Mouse (Mus musculus) liver, postnatal 0 days (tissue): ENCODE results near the gene AI593442. TPM values are rescaled to one million over a fixed set of nuclear protein-coding genes. Genes with fewer than 3 reads are reported as not detected.
A peak's percentile ranks its signal among the peaks of the same experiment; 100 is the strongest.

ENCODE experiments used
- ATAC-seq: fragments of 200-750 bp; cut with Nextera tagmentation; 2 replicates; pipeline ENCODE4 v1.8.0; 2017; ENCODE audit warnings: mild to moderate bottlenecking, moderate library complexity
- DNase-seq: peaks from one replicate; pipeline ENCODE4 v3.0.0-alpha.2; 2016
- H3K27ac ChIP-seq: fragments of 300-500 bp; sonication (generic); 2 replicates; pipeline ENCODE4 v1.5.1; 2014; ENCODE audit warnings: antibody characterized with exemption, moderate library complexity, mild to moderate bottlenecking, low read depth
- H3K27me3 ChIP-seq: fragments of 300-500 bp; sonication (generic); 2 replicates; pipeline ENCODE4 v1.6.1; 2014; ENCODE audit warnings: low read length, control low read depth, mixed read lengths; ENCODE audit not compliant: insufficient read depth
- H3K36me3 ChIP-seq: fragments of 300-500 bp; sonication (generic); replicated peaks from 2 replicates; pipeline ENCODE4 v1.6.1; 2014; ENCODE audit warnings: mild to moderate bottlenecking, control low read depth, low read length, moderate library complexity, mixed read lengths; ENCODE audit not compliant: insufficient read depth
- H3K4me1 ChIP-seq: fragments of 300-500 bp; sonication (generic); 2 replicates; pipeline ENCODE4 v1.6.1; 2014; ENCODE audit warnings: antibody characterized with exemption, mild to moderate bottlenecking, control low read depth; ENCODE audit not compliant: insufficient read depth
- H3K4me2 ChIP-seq: fragments of 300-500 bp; sonication (generic); 2 replicates; pipeline ENCODE4 v1.6.1; 2014; ENCODE audit warnings: low read depth, mild to moderate bottlenecking, low read length, moderate library complexity, mixed read lengths
- H3K4me3 ChIP-seq: fragments of 300-500 bp; sonication (generic); 2 replicates; pipeline ENCODE4 v1.5.1; 2014; ENCODE audit warnings: low read depth, low read length
- H3K9ac ChIP-seq: fragments of 300-500 bp; sonication (generic); replicated peaks from 2 replicates; pipeline ENCODE4 v1.6.1; 2014; ENCODE audit warnings: mild to moderate bottlenecking, moderate library complexity
- H3K9me3 ChIP-seq: fragments of 300-500 bp; sonication (generic); 2 replicates; pipeline ENCODE4 v1.6.1; 2016; ENCODE audit warnings: mild to moderate bottlenecking, control low read depth, low read length, mixed read lengths
- CTCF ChIP-seq: sonication (generic); IDR thresholded peaks from 2 replicates; pipeline ENCODE4 v1.5.1; 2016; ENCODE audit warnings: antibody characterized with exemption, low read depth
- EP300 ChIP-seq: IDR thresholded peaks from 2 replicates; pipeline ENCODE4 v1.6.1; 2016; ENCODE audit warnings: antibody characterized with exemption, low read depth, mild to moderate bottlenecking
- WGBS: fragments of 180-500 bp; shearing (Covaris S2); extraction: QIAGEN DNeasy Blood & Tissue Kit; methylation state at CpG from one replicate; pipeline ENCODE4 v1.1.7; 2014; ENCODE audit not compliant: insufficient replicate concordance; 5-methylcytosine and 5-hydroxymethylcytosine counted together
- polyA plus RNA-seq: library from polyadenylated mRNA; unstranded; fragments of >200 nt; fragmentation: Nextera tagmentation; extraction: Ambion mirVana; gene quantifications from 2 replicates; pipeline ENCODE4 v1.2.1, GENCODE M21; 2015

AI593442 gene
- polyA plus RNA-seq, 1 experiment from 2014 or later: not detected

DNA sequence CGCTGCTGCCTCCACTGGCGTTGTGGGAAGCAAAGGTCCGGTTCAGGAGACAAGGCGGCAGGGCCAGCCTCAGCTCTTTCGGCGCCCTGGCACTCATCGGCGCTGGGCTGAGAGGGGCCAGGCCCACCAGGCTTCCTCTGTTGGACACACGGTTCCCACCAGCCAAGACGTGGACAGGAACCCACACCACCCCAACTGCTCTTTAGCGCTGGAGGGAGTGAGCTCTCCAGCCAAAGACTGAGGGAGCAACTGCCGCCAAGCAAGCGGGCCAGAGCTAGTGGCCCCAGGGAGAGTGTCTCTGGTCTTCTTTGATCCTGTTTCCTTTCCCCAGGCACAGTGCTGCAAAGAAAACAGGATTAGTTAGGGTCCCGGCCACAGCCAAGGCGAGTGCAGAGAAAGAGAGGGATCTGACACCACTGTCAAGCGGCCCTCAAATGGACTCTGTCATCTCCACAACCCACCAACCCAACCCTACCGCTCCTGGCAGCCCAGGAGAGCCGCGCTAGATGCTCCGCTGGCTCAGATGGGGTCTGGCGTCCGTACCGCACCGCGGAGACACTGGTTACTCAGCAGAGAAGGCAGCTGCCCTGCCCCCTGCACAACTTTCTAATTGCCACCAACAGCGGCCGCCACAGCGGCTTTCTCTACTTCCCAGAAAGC is 1.3 kb downstream of the AI593442 start:
- no peak for ATAC-seq
- H3K27me3 ChIP-seq: peaks cover 30% of the 10 kb centered on the region
- no peaks in the 10 kb centered on the region for H3K4me1 ChIP-seq
- H3K9ac ChIP-seq: no peak overlapping the region
- under 1% methylated on average over 28 of the region's 28 CpGs for WGBS
- TF ChIP-seq CTCF (no peak), EP300 (no peak)
- H3K4me3 ChIP-seq: no peak overlapping the region
- H3K27ac ChIP-seq: no peak overlapping the region
- no peak for DNase-seq
- H3K4me2 ChIP-seq: no peak overlapping the region
- H3K36me3 ChIP-seq: no peaks in the 10 kb centered on the region
- no peaks in the 10 kb centered on the region for H3K9me3 ChIP-seq

DNA sequence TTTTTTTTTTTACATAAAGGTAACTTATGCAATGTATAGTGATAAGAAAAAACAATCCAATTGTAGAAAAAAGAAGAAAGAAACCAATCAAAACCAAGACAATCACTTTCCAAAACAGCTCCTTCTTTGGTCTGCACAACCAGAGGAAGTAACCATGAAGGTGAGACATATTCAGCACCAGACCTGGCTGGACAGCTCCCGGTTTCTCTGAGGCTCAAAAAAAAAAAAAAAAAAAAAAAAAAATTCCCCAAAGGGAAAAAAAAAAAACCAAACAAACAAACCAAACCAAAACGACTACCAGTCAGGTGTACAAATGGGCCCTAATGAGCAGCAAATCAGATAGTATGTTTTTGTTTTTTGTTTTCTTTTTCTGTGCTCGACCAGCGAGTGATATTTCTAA is 3.0 kb downstream of the AI593442 start:
- TF ChIP-seq CTCF (no peak), EP300 (no peak)
- Histone ChIP-seq H3K4me2 (no peak overlapping the region), H3K4me3 (no peak overlapping the region), H3K9ac (no peak overlapping the region), H3K9me3 (no peaks in the 10 kb centered on the region), H3K36me3 (no peaks in the 10 kb centered on the region), H3K27me3 (peaks cover 30% of the 10 kb centered on the region), H3K4me1 (no peaks in the 10 kb centered on the region), H3K27ac (no peak overlapping the region)
- DNase-seq: peak; percentile 35
- ATAC-seq: no peak
- 22% methylated on average over 4 of the region's 4 CpGs for WGBS

DNA sequence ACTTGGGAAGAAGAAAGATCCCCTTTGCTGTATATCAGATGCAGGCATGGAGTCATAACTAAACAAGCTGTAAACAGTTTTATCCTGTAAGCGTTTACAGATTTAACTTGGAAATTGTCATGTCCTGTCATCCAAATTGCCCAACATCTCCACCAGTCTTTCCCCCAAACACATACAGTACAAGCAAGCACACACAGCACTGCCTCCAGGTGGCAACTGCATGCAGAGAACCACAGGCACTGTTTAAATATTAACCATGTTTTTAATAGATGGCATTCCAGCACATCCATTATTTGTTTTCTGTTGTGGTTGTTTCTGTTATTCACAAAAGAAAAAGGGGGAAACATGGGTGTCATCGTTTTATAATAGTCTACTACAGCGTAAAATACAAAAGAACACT is 3.6 kb downstream of the AI593442 start:
- TF ChIP-seq EP300 (no peak), CTCF (no peak)
- no peaks in the 10 kb centered on the region for H3K9me3 ChIP-seq
- H3K4me2 ChIP-seq: no peak overlapping the region
- no peaks in the 10 kb centered on the region for H3K36me3 ChIP-seq
- H3K4me3 ChIP-seq: no peak overlapping the region
- H3K27me3 ChIP-seq: peaks cover 30% of the 10 kb centered on the region
- DNase-seq (no peak), ATAC-seq (no peak)
- H3K9ac ChIP-seq: no peak overlapping the region
- no peaks in the 10 kb centered on the region for H3K4me1 ChIP-seq
- WGBS: 52% methylated on average over 3 of the region's 3 CpGs
- no peak overlapping the region for H3K27ac ChIP-seq

DNA sequence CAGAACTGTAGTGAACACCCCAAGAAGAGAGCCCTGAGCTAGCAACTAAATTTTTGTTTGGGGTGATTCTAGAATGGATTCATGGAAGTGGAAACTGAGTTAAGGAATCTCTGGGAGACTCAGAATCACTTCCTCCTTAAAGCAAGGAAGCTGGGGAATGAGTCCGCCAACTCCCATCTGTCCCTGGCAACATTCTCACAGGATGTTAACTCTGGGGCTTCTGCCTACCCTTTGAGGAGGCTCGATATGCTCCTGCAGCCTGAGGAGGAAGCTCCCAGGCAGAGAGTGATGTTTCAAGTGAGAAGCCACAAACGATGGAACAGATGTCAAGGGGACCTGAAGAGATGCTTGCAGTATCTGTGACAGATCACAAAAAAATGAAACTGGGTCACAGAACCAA is 18.2 kb downstream of the AI593442 start:
- Histone ChIP-seq H3K9ac (no peak overlapping the region), H3K36me3 (no peaks in the 10 kb centered on the region), H3K27ac (no peak overlapping the region), H3K27me3 (no peaks in the 10 kb centered on the region), H3K4me3 (no peak overlapping the region), H3K4me1 (no peaks in the 10 kb centered on the region), H3K9me3 (no peaks in the 10 kb centered on the region), H3K4me2 (no peak overlapping the region)
- no peak for ATAC-seq
- no peak for DNase-seq
- TF ChIP-seq EP300: no peak
- no peak for TF ChIP-seq CTCF
- 56% methylated on average over 3 of the region's 3 CpGs for WGBS

DNA sequence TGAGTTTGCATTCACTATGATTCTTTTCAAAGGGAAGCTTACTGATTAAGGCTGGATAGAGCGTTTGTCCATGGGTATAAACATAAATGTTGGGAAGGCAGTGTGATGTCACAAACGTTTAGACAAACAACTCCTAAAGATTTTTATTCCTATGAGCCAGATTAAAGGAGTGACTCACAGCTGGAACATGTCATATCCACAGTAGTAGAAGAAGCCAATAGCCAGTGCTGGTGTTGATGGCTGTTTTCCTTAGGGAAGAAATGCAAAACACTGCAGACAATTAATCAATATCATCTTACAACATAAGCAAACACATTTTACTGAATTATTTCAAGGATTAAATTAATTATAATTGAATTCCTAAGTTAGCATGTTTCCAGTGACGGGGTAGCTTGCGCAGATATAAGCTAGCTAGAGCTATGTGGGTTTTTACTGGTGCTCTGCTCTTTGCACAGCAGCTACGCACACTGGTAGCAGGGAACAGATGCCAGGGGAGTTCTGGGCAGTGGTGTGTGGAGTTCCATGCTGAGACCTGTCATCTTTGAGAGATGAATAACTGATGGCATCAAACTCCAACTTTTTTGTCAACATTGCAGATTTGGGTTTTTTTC is 29.1 kb downstream of the AI593442 start:
- Histone ChIP-seq H3K4me3 (no peak overlapping the region), H3K9me3 (no peaks in the 10 kb centered on the region), H3K36me3 (no peaks in the 10 kb centered on the region), H3K9ac (no peak overlapping the region), H3K4me1 (no peaks in the 10 kb centered on the region), H3K4me2 (no peak overlapping the region), H3K27ac (no peak overlapping the region), H3K27me3 (no peaks in the 10 kb centered on the region)
- DNase-seq (no peak), ATAC-seq (no peak)
- TF ChIP-seq EP300: no peak
- TF ChIP-seq CTCF: no peak
- 71% methylated on average over 5 of the region's 5 CpGs for WGBS

DNA sequence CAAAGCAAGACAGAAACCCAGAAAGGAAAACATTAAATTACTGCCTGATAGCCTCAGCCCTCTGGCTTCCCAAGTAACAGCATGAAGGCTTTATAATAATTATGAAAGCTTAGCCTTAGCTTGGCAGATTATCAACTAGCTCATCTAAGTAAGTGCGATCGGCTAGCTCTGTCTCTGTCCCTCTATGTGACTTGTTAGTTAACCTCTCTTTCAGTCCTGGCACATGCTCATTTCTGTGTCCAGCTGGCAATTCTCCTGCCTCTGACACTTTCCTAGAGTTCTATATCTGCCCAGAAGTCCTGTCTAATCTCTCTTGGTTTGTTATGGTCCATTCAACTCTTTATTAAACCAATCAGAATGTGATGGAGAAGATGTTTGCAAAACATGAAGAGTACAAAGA is 34.3 kb downstream of the AI593442 start:
- 79% methylated on average over 2 of the region's 2 CpGs for WGBS
- no peaks in the 10 kb centered on the region for H3K36me3 ChIP-seq
- no peak for ATAC-seq

More for the DNA sequence above, 34.3 kb downstream of the AI593442 start:
- H3K27me3 ChIP-seq: no peaks in the 10 kb centered on the region
- no peaks in the 10 kb centered on the region for H3K4me1 ChIP-seq
- no peak for DNase-seq
- H3K4me3 ChIP-seq: no peak overlapping the region
- no peak overlapping the region for H3K27ac ChIP-seq
- TF ChIP-seq CTCF (no peak), EP300 (no peak)
- no peak overlapping the region for H3K4me2 ChIP-seq
- H3K9me3 ChIP-seq: no peaks in the 10 kb centered on the region
- H3K9ac ChIP-seq: no peak overlapping the region
